Mouse (Mus musculus) kidney, postnatal 0 days (tissue): ENCODE results near the gene Dnajc27. TPM values are rescaled to one million over a fixed set of nuclear protein-coding genes. Genes with fewer than 3 reads are reported as not detected.

ENCODE experiments used
- ATAC-seq: fragments of 200-750 bp; cut with Nextera tagmentation; replicated peaks from 2 replicates; pipeline ENCODE4 v1.8.0; 2017; ENCODE audit warnings: low read depth, moderate number of reproducible peaks, moderate TSS enrichment, moderate library complexity; ENCODE audit not compliant: low FRiP score
- DNase-seq: peaks from one replicate; pipeline ENCODE4 v3.0.0-alpha.2; 2016; ENCODE audit warnings: low spot score
- H3K27ac ChIP-seq: fragments of 300-500 bp; sonication (generic); 2 replicates; pipeline ENCODE4 v1.5.1; 2014; ENCODE audit warnings: mild to moderate bottlenecking
- H3K27me3 ChIP-seq: fragments of 300-500 bp; sonication (generic); 2 replicates; pipeline ENCODE4 v1.6.1; 2014; ENCODE audit warnings: low read length, mixed read lengths; ENCODE audit not compliant: insufficient read depth
- H3K36me3 ChIP-seq: fragments of 300-500 bp; sonication (generic); 2 replicates; pipeline ENCODE4 v1.6.1; 2014; ENCODE audit warnings: low read length, mixed read lengths; ENCODE audit not compliant: insufficient read depth
- H3K4me1 ChIP-seq: fragments of 300-500 bp; sonication (generic); replicated peaks from 2 replicates; pipeline ENCODE4 v1.6.1; 2014; ENCODE audit warnings: antibody characterized with exemption, low read length, mixed read lengths; ENCODE audit not compliant: insufficient read depth
- H3K4me2 ChIP-seq: fragments of 300-500 bp; sonication (generic); 2 replicates; pipeline ENCODE4 v1.6.1; 2014; ENCODE audit warnings: mild to moderate bottlenecking, low read length, moderate library complexity, mixed read lengths
- H3K4me3 ChIP-seq: fragments of 300-500 bp; sonication (generic); replicated peaks from 2 replicates; pipeline ENCODE4 v1.5.1; 2014; ENCODE audit warnings: low read depth, low read length
- H3K9ac ChIP-seq: fragments of 300-500 bp; sonication (generic); 2 replicates; pipeline ENCODE4 v1.6.1; 2014; ENCODE audit warnings: low read depth, low read length
- H3K9me3 ChIP-seq: fragments of 300-500 bp; sonication (generic); replicated peaks from 2 replicates; pipeline ENCODE4 v1.6.1; 2016; ENCODE audit warnings: low read length, inconsistent platforms, mixed read lengths
- CTCF ChIP-seq: IDR thresholded peaks from 2 replicates; pipeline ENCODE4 v1.5.1; 2016; ENCODE audit warnings: antibody characterized with exemption, low read depth, mild to moderate bottlenecking, moderate library complexity
- WGBS: fragments of 180-500 bp; shearing (Covaris S2); extraction: QIAGEN DNeasy Blood & Tissue Kit; methylation state at CpG from one replicate; pipeline ENCODE4 v1.1.7; 2014; 5-methylcytosine and 5-hydroxymethylcytosine counted together
- polyA plus RNA-seq: library from polyadenylated mRNA; unstranded; fragments of >200 nt; fragmentation: Nextera tagmentation; extraction: Ambion mirVana; gene quantifications from 2 replicates; pipeline ENCODE4 v1.2.1, GENCODE M21; 2015

The Dnajc27 gene
- polyA plus RNA-seq, 1 experiment from 2014 or later: 4.0 TPM

GRCm38 (mm10) chr12:4127346-4127745 is 45.0 kb downstream of the Dnajc27 start:
- Histone ChIP-seq H3K4me3 (no peak overlapping the region), H3K36me3 (no peaks in the 10 kb centered on the region), H3K4me1 (no peaks in the 10 kb centered on the region), H3K9ac (no peak overlapping the region), H3K27me3 (no peaks in the 10 kb centered on the region), H3K4me2 (no peak overlapping the region), H3K9me3 (no peaks in the 10 kb centered on the region), H3K27ac (no peak overlapping the region)
- ATAC-seq: no peak
- 60% methylated on average over 7 of the region's 7 CpGs for WGBS
- no peak for TF ChIP-seq CTCF
- DNase-seq: no peak

GRCm38 (mm10) chr12:4132941-4133846 is 50.8 kb downstream of the Dnajc27 start, which contains the start of gene Adcy3:
Gene Adcy3 (plus strand): TSS chr12:4133103.
- DNase-seq: peak; percentile 53
- no peak within 1 kb of the TSS for H3K27ac ChIP-seq
- no peaks in the 10 kb centered on the region for H3K9me3 ChIP-seq

GRCm38 (mm10) chr12:4133847-4134212 is 51.4 kb downstream of the Dnajc27 start:
- H3K36me3 ChIP-seq: no peaks in the 10 kb centered on the region
- no peak for TF ChIP-seq CTCF
- H3K4me2 ChIP-seq: peak overlapping the region; percentile 96
- peak overlapping the region; percentile 55 for H3K4me3 ChIP-seq
- no peaks in the 10 kb centered on the region for H3K27me3 ChIP-seq
- WGBS: 23% methylated on average over 11 of the region's 11 CpGs
- H3K4me1 ChIP-seq: peaks cover 12% of the 10 kb centered on the region
- H3K9ac ChIP-seq: peak overlapping the region; percentile 68
- ATAC-seq (peak; percentile 33; the same call in 1 of the 2 replicates), DNase-seq (peak; percentile 45)
- no peaks in the 10 kb centered on the region for H3K9me3 ChIP-seq
- no peak overlapping the region for H3K27ac ChIP-seq

More at GRCm38 (mm10) chr12:4132941-4133846, 50.8 kb downstream of the Dnajc27 start, which contains the start of gene Adcy3:
- peak; percentile 60 for ATAC-seq
- TF ChIP-seq CTCF: no peak
- Histone ChIP-seq H3K27me3 (no peaks in the 10 kb centered on the region), H3K4me1 (peaks cover 12% of the 10 kb centered on the region), H3K9ac (peak within 1 kb of the TSS; percentile 68), H3K4me2 (peak within 1 kb of the TSS; percentile 96), H3K4me3 (peak within 1 kb of the TSS; percentile 55), H3K36me3 (no peaks in the 10 kb centered on the region)
- under 1% methylated on average over 80 of the region's 83 CpGs for WGBS

- Histone ChIP-seq H3K4me1 (no peaks in the 10 kb centered on the region), H3K27ac (no peak overlapping the region), H3K4me3 (no peak overlapping the region), H3K4me2 (no peak overlapping the region), H3K9ac (no peak overlapping the region), H3K27me3 (no peaks in the 10 kb centered on the region), H3K36me3 (no peaks in the 10 kb centered on the region), H3K9me3 (no peaks in the 10 kb centered on the region; the same call in 1 of the 2 replicates)
- peak; percentile 34; the same call in 1 of the 2 replicates for TF ChIP-seq CTCF
- DNase-seq: no peak
- 95% methylated on average over 5 of the region's 5 CpGs for WGBS
- ATAC-seq: no peak
These were observed 60.8 kb downstream of the Dnajc27 start for GRCm38 (mm10) chr12:4143179-4143578.

- Histone ChIP-seq H3K9me3 (no peaks in the 10 kb centered on the region), H3K9ac (no peak overlapping the region), H3K27ac (no peak overlapping the region), H3K27me3 (no peaks in the 10 kb centered on the region), H3K36me3 (no peaks in the 10 kb centered on the region), H3K4me3 (no peak overlapping the region), H3K4me2 (no peak overlapping the region), H3K4me1 (no peaks in the 10 kb centered on the region)
- ATAC-seq (no peak), DNase-seq (no peak)
- no peak for TF ChIP-seq CTCF
- WGBS: 69% methylated on average over 2 of the region's 2 CpGs
These were observed 68.6 kb downstream of the Dnajc27 start for GRCm38 (mm10) chr12:4150936-4151335.

- no peak overlapping the region for H3K27ac ChIP-seq
- ATAC-seq: no peak
- H3K36me3 ChIP-seq: no peaks in the 10 kb centered on the region
- no peaks in the 10 kb centered on the region for H3K27me3 ChIP-seq
- TF ChIP-seq CTCF: no peak
- WGBS: 91% methylated on average over 3 of the region's 3 CpGs
- H3K4me1 ChIP-seq: no peaks in the 10 kb centered on the region
- no peak for DNase-seq
- H3K4me2 ChIP-seq: no peak overlapping the region
- H3K4me3 ChIP-seq: no peak overlapping the region
- H3K9ac ChIP-seq: no peak overlapping the region
- H3K9me3 ChIP-seq: no peaks in the 10 kb centered on the region
These were observed 69.6 kb downstream of the Dnajc27 start for GRCm38 (mm10) chr12:4151969-4152368.
